Mouse (Mus musculus) neural tube, embryonic 14.5 days (tissue): ENCODE measurements around the gene 5730522E02Rik. TPM values are rescaled to one million over a fixed set of nuclear protein-coding genes. Genes with fewer than 3 reads are reported as not detected.

Experiments used
- ATAC-seq: fragments of 200-750 bp; cut with Nextera tagmentation; 2 replicates; pipeline ENCODE4 v1.8.0; 2017; ENCODE audit warnings: low read depth, mild to moderate bottlenecking, moderate TSS enrichment, moderate library complexity
- H3K27ac ChIP-seq: fragments of 300-500 bp; sonication (generic); 2 replicates; pipeline ENCODE4 v1.5.1; 2014; ENCODE audit warnings: low read depth, mild to moderate bottlenecking, control low read depth, low read length, moderate library complexity, mixed read lengths
- H3K27me3 ChIP-seq: fragments of 300-500 bp; sonication (generic); 2 replicates; pipeline ENCODE4 v1.6.1; 2014; ENCODE audit warnings: low read length; ENCODE audit not compliant: control insufficient read depth, insufficient read depth
- H3K36me3 ChIP-seq: fragments of 300-500 bp; sonication (generic); 2 replicates; pipeline ENCODE4 v1.6.1; 2014; ENCODE audit warnings: low read length, mixed read lengths; ENCODE audit not compliant: control insufficient read depth, insufficient read depth
- H3K4me1 ChIP-seq: fragments of 300-500 bp; sonication (generic); 2 replicates; pipeline ENCODE4 v1.6.1; 2014; ENCODE audit warnings: low read length; ENCODE audit not compliant: control insufficient read depth, insufficient read depth
- H3K4me2 ChIP-seq: fragments of 300-500 bp; sonication (generic); 2 replicates; pipeline ENCODE4 v1.6.1; 2014; ENCODE audit warnings: mild to moderate bottlenecking, low read depth, low read length, control low read depth
- H3K4me3 ChIP-seq: fragments of 300-500 bp; sonication (generic); 2 replicates; pipeline ENCODE4 v1.5.1; 2014; ENCODE audit warnings: low read depth, low read length, control low read depth, mixed read lengths
- H3K9ac ChIP-seq: fragments of 300-500 bp; sonication (generic); replicated peaks from 2 replicates; pipeline ENCODE4 v1.6.1; 2014; ENCODE audit warnings: low read depth, mild to moderate bottlenecking, control low read depth, low read length, mixed read lengths
- H3K9me3 ChIP-seq: fragments of 300-500 bp; sonication (generic); 2 replicates; pipeline ENCODE4 v1.6.1; 2016; ENCODE audit warnings: low read length; ENCODE audit not compliant: control insufficient read depth
- WGBS: fragments of 180-500 bp; shearing (Covaris S2); extraction: QIAGEN DNeasy Blood & Tissue Kit; methylation state at CpG from one replicate; pipeline ENCODE4 v1.1.7; 2014; 5-methylcytosine and 5-hydroxymethylcytosine counted together
- polyA plus RNA-seq: library from polyadenylated mRNA; unstranded; fragments of >200 nt; fragmentation: Nextera tagmentation; extraction: Ambion mirVana; gene quantifications from 2 replicates; pipeline ENCODE4 v1.2.1, GENCODE M21; 2014

The 5730522E02Rik gene
- polyA plus RNA-seq, 1 experiment from 2014 or later, result 20.0 TPM

GRCm38 (mm10) chr11:25893906-25894305, 316.7 kb downstream of the 5730522E02Rik start:
- Histone ChIP-seq H3K27ac (no peak overlapping the region), H3K27me3 (no peaks in the 10 kb centered on the region), H3K36me3 (no peaks in the 10 kb centered on the region), H3K9ac (no peak overlapping the region), H3K9me3 (no peaks in the 10 kb centered on the region), H3K4me1 (no peaks in the 10 kb centered on the region), H3K4me2 (no peak overlapping the region), H3K4me3 (no peak overlapping the region)
- no peak for ATAC-seq
- WGBS, result 92% methylated on average over 3 of the region's 3 CpGs

- no peaks in the 10 kb centered on the region for H3K9me3 ChIP-seq
- no peak overlapping the region for H3K4me2 ChIP-seq
- no peak overlapping the region for H3K27ac ChIP-seq
- no peaks in the 10 kb centered on the region for H3K27me3 ChIP-seq
- no peak for ATAC-seq
- no peaks in the 10 kb centered on the region for H3K4me1 ChIP-seq
- H3K36me3 ChIP-seq, result no peaks in the 10 kb centered on the region
- H3K9ac ChIP-seq, result no peak overlapping the region
- no peak overlapping the region for H3K4me3 ChIP-seq
Observed at GRCm38 (mm10) chr11:25872983-25873382, 337.6 kb downstream of the 5730522E02Rik start.

- Histone ChIP-seq H3K4me2 (no peak overlapping the region), H3K27ac (0 out of 2 replicates have a peak overlapping the region, but pooled peaks have one; percentile 22), H3K9ac (no peak overlapping the region), H3K36me3 (no peaks in the 10 kb centered on the region), H3K4me3 (no peak overlapping the region), H3K4me1 (no peaks in the 10 kb centered on the region), H3K9me3 (no peaks in the 10 kb centered on the region), H3K27me3 (no peaks in the 10 kb centered on the region)
- WGBS, result 38% methylated on average over 4 of the region's 4 CpGs
- ATAC-seq, result no peak
Observed at GRCm38 (mm10) chr11:25872317-25872716, 338.2 kb downstream of the 5730522E02Rik start.

GRCm38 (mm10) chr11:25866292-25866691, 344.3 kb downstream of the 5730522E02Rik start:
- H3K9me3 ChIP-seq, result no peaks in the 10 kb centered on the region
- H3K4me2 ChIP-seq, result no peak overlapping the region
- no peak overlapping the region for H3K27ac ChIP-seq
- WGBS, result 60% methylated on average over 2 of the region's 2 CpGs
- no peaks in the 10 kb centered on the region for H3K36me3 ChIP-seq
- no peaks in the 10 kb centered on the region for H3K27me3 ChIP-seq
- H3K9ac ChIP-seq, result no peak overlapping the region
- ATAC-seq, result no peak
- no peak overlapping the region for H3K4me3 ChIP-seq
- H3K4me1 ChIP-seq, result no peaks in the 10 kb centered on the region

GRCm38 (mm10) chr11:25862686-25863085, 347.9 kb downstream of the 5730522E02Rik start:
- Histone ChIP-seq H3K36me3 (no peaks in the 10 kb centered on the region), H3K4me2 (no peak overlapping the region), H3K9me3 (no peaks in the 10 kb centered on the region), H3K4me3 (no peak overlapping the region), H3K9ac (no peak overlapping the region), H3K27ac (no peak overlapping the region), H3K27me3 (no peaks in the 10 kb centered on the region), H3K4me1 (no peaks in the 10 kb centered on the region)
- peak; percentile 83; the same call in 1 of the 2 replicates for ATAC-seq
- WGBS, result 6% methylated on average over 9 of the region's 9 CpGs

- Histone ChIP-seq H3K27ac (peak overlapping the region; percentile 79), H3K4me1 (peaks cover 28% of the 10 kb centered on the region), H3K9me3 (no peaks in the 10 kb centered on the region), H3K36me3 (no peaks in the 10 kb centered on the region), H3K4me3 (no peak overlapping the region), H3K4me2 (peak overlapping the region; percentile 35; the same call in 1 of the 2 replicates), H3K27me3 (no peaks in the 10 kb centered on the region), H3K9ac (no peak overlapping the region)
- 12% methylated on average over 16 of the region's 16 CpGs for WGBS
- peak; percentile 61 for ATAC-seq
Observed at GRCm38 (mm10) chr11:25856629-25857568, 353.7 kb downstream of the 5730522E02Rik start.

GRCm38 (mm10) chr11:25855794-25856193, 354.8 kb downstream of the 5730522E02Rik start:
- Histone ChIP-seq H3K9me3 (no peaks in the 10 kb centered on the region), H3K9ac (no peak overlapping the region; the same call in 1 of the 2 replicates), H3K27me3 (no peaks in the 10 kb centered on the region), H3K4me3 (no peak overlapping the region), H3K4me2 (peak overlapping the region; percentile 35), H3K36me3 (no peaks in the 10 kb centered on the region), H3K4me1 (peaks cover 28% of the 10 kb centered on the region), H3K27ac (peak overlapping the region; percentile 79)
- no peak for ATAC-seq
- WGBS, result 31% methylated on average over 9 of the region's 9 CpGs

GRCm38 (mm10) chr11:25854216-25854615, 356.3 kb downstream of the 5730522E02Rik start:
- H3K9ac ChIP-seq, result no peak overlapping the region
- H3K27me3 ChIP-seq, result no peaks in the 10 kb centered on the region
- no peaks in the 10 kb centered on the region for H3K36me3 ChIP-seq
- no peak overlapping the region for H3K4me2 ChIP-seq
- H3K4me3 ChIP-seq, result no peak overlapping the region
- H3K4me1 ChIP-seq, result peaks cover 28% of the 10 kb centered on the region
- peak overlapping the region; percentile 70 for H3K27ac ChIP-seq
- 44% methylated on average over 10 of the region's 10 CpGs for WGBS
- ATAC-seq, result no peak
- no peaks in the 10 kb centered on the region for H3K9me3 ChIP-seq

GRCm38 (mm10) chr11:25853032-25853431, 357.5 kb downstream of the 5730522E02Rik start:
- H3K9me3 ChIP-seq, result no peaks in the 10 kb centered on the region
- peak; percentile 32; the same call in 1 of the 2 replicates for ATAC-seq
- no peaks in the 10 kb centered on the region for H3K36me3 ChIP-seq
- H3K4me3 ChIP-seq, result no peak overlapping the region
- H3K4me2 ChIP-seq, result no peak overlapping the region
- H3K27me3 ChIP-seq, result no peaks in the 10 kb centered on the region
- 0 out of 2 replicates have a peak overlapping the region, but pooled peaks have one; percentile 21 for H3K9ac ChIP-seq
- H3K4me1 ChIP-seq, result peaks cover 28% of the 10 kb centered on the region
- H3K27ac ChIP-seq, result peak overlapping the region; percentile 73
- 20% methylated on average over 5 of the region's 5 CpGs for WGBS
